In the genomic region with DNA sequence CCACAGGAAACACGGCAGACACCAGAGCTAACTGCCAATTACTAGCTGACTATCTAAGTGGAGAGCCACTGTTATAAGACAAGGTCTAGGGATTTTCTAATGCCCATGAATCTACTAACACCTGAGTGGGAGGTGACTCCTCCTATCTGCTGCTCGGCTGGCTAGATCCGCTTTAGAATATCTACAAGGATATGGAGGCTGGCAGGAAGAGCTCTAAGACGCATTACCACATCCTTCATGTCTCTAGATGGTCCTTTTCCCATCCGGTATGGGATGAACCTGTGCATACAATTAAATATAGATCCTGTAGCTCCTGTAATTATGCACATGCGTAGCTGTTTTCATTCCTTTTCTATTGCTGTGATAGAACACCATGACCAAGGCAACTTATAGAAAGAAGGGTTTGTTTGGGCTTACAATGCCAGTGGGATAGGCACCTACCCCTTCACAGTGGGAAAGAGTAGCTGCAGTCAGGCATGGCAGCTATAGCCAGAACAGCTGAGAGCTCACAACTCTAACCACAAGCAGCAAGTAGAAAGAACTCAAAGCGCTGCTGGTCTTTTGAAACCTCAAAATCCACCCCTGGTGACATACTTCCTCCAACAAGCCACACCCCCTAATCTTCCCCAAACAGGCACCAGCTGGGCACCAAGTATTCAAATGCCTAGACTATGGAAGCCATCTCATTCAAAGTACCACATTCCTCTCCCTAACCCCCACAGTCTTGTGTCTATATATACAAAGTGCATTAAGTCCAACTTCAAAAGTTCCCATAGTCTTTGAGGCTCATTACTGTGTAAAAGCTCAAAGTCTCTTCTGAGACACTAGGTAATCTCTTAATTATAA, we compare ENCODE assay signal across 12 mouse cellular contexts.
DNase-seq lines count a peak whose midpoint lies in the region; ATAC-seq lines count a peak whose summit lies in the region.
"Had no signal": no experiment of that assay in that cellular context is flagged by ENCODE, and none has a peak within 500 bp of the region (broad histone marks: within the 10 kb centered on the region; RNA-seq: fewer than 3 reads in every experiment).

No protein-coding gene starts in this region.

- ATAC-seq in CD4-positive, CD25-positive, alpha-beta regulatory T cell, adult 4 months: peak; percentile 88
- peak; percentile 83 for ATAC-seq in common myeloid progenitor, adult 5-6 weeks (replicated peaks; ENCODE audit: low read depth, poor library complexity, severe bottlenecking)
- ATAC-seq in megakaryocyte progenitor cell, adult 5-6 weeks (replicated peaks; ENCODE audit: poor library complexity): peak; percentile 82
- ATAC-seq: forebrain, embryonic 14.5 days had no signal

- DNase-seq in thymus, postnatal 14 days: peak; percentile 69
- no peak for DNase-seq in gastrocnemius, adult 18-20 months (ENCODE audit: low spot score)
- DNase-seq in cerebellum, adult 9-11 months: no peak
- DNase-seq in embryo, embryonic 10.5 days (ENCODE audit: low spot score): no peak
- DNase-seq: cerebellum, adult 11-12 months; kidney, adult 8-10 months; liver, postnatal 0 days; lung, postnatal 4 days had no signal
